Mouse (Mus musculus): ENCODE measurements around the gene Map4. TPM values are rescaled to one million over a fixed set of nuclear protein-coding genes. Genes with fewer than 3 reads are reported as not detected.

Gene Map4
- polyA plus RNA-seq, 1 experiment from 2014 or later, result 180 TPM

- Histone ChIP-seq H3K9ac (replicated peaks) (peak overlapping the region; percentile 45; the same call in 1 of the 2 replicates), H3K9me3 (replicated peaks) (no peaks in the 10 kb centered on the region), H3K4me2 (peak overlapping the region; percentile 55), H3K27ac (replicated peaks) (peak overlapping the region; percentile 94), H3K36me3 (no peaks in the 10 kb centered on the region), H3K4me3 (replicated peaks) (peak overlapping the region; percentile 84), H3K4me1 (peaks cover 16% of the 10 kb centered on the region), H3K27me3 (replicated peaks) (no peaks in the 10 kb centered on the region)
- 72% methylated on average over 6 of the region's 6 CpGs for WGBS
- ATAC-seq (ENCODE audit: low FRiP score), result no peak
Measured at GRCm38 (mm10) chr9:109930752-109931151, 508 bp upstream of the Map4 start.

- H3K4me3 ChIP-seq (replicated peaks), result peak overlapping the region; percentile 84
- no peaks in the 10 kb centered on the region for H3K27me3 ChIP-seq (replicated peaks)
- H3K9ac ChIP-seq (replicated peaks), result peak overlapping the region; percentile 89
- H3K9me3 ChIP-seq (replicated peaks), result no peaks in the 10 kb centered on the region
- WGBS, result under 1% methylated on average over 20 of the region's 20 CpGs
- ATAC-seq (ENCODE audit: low FRiP score), result no peak
- peak overlapping the region; percentile 94 for H3K27ac ChIP-seq (replicated peaks)
- H3K4me1 ChIP-seq, result peaks cover 16% of the 10 kb centered on the region
- peak overlapping the region; percentile 82 for H3K4me2 ChIP-seq
- H3K36me3 ChIP-seq, result no peaks in the 10 kb centered on the region
Measured at GRCm38 (mm10) chr9:109932361-109932755, 1.1 kb downstream of the Map4 start.

GRCm38 (mm10) chr9:109932756-109933375 is 1.6 kb downstream of the Map4 start:
- Histone ChIP-seq H3K4me1 (peaks cover 16% of the 10 kb centered on the region), H3K9me3 (replicated peaks) (no peaks in the 10 kb centered on the region), H3K4me3 (replicated peaks) (peak overlapping the region; percentile 84), H3K27ac (replicated peaks) (peak overlapping the region; percentile 94), H3K9ac (replicated peaks) (peak overlapping the region; percentile 89), H3K27me3 (replicated peaks) (no peaks in the 10 kb centered on the region), H3K4me2 (peak overlapping the region; percentile 82), H3K36me3 (no peaks in the 10 kb centered on the region)
- ATAC-seq (ENCODE audit: low FRiP score), result no peak
- WGBS, result under 1% methylated on average over 12 of the region's 12 CpGs

GRCm38 (mm10) chr9:109939401-109939800 is 8.1 kb downstream of the Map4 start:
- Histone ChIP-seq H3K9me3 (replicated peaks) (no peaks in the 10 kb centered on the region), H3K9ac (replicated peaks) (no peak overlapping the region), H3K4me2 (no peak overlapping the region), H3K27me3 (replicated peaks) (no peaks in the 10 kb centered on the region), H3K4me1 (peaks cover 6% of the 10 kb centered on the region; the same call in 1 of the 2 replicates), H3K36me3 (no peaks in the 10 kb centered on the region), H3K27ac (replicated peaks) (no peak overlapping the region), H3K4me3 (replicated peaks) (no peak overlapping the region)
- 98% methylated on average over 3 of the region's 3 CpGs for WGBS
- no peak for ATAC-seq (ENCODE audit: low FRiP score)

- H3K4me3 ChIP-seq (replicated peaks), result no peak overlapping the region
- no peak overlapping the region for H3K27ac ChIP-seq (replicated peaks)
- H3K27me3 ChIP-seq (replicated peaks), result no peaks in the 10 kb centered on the region
- no peak overlapping the region for H3K4me2 ChIP-seq
- H3K4me1 ChIP-seq, result 0 out of 2 replicates have a peak, but pooled peaks cover 3% of the 10 kb centered on the region
- H3K36me3 ChIP-seq, result no peaks in the 10 kb centered on the region
- WGBS, result 85% methylated on average over 4 of the region's 4 CpGs
- no peak for ATAC-seq (ENCODE audit: low FRiP score)
- no peak overlapping the region for H3K9ac ChIP-seq (replicated peaks)
- H3K9me3 ChIP-seq (replicated peaks), result no peaks in the 10 kb centered on the region
Measured at GRCm38 (mm10) chr9:109942796-109943195, 11.5 kb downstream of the Map4 start.

- Histone ChIP-seq H3K4me1 (0 out of 2 replicates have a peak, but pooled peaks cover 3% of the 10 kb centered on the region), H3K36me3 (no peaks in the 10 kb centered on the region), H3K9ac (replicated peaks) (no peak overlapping the region), H3K4me3 (replicated peaks) (no peak overlapping the region), H3K27ac (replicated peaks) (no peak overlapping the region), H3K9me3 (replicated peaks) (no peaks in the 10 kb centered on the region), H3K27me3 (replicated peaks) (no peaks in the 10 kb centered on the region), H3K4me2 (no peak overlapping the region)
- WGBS, result 77% methylated on average over 2 of the region's 2 CpGs
- no peak for ATAC-seq (ENCODE audit: low FRiP score)
Measured at GRCm38 (mm10) chr9:109944712-109945111, 13.5 kb downstream of the Map4 start.

- H3K4me2 ChIP-seq, result no peak overlapping the region
- H3K9ac ChIP-seq (replicated peaks), result no peak overlapping the region
- no peak overlapping the region for H3K4me3 ChIP-seq (replicated peaks)
- H3K9me3 ChIP-seq (replicated peaks), result no peaks in the 10 kb centered on the region
- no peak overlapping the region for H3K27ac ChIP-seq (replicated peaks)
- H3K4me1 ChIP-seq, result no peaks in the 10 kb centered on the region
- no peak for ATAC-seq (ENCODE audit: low FRiP score)
- no peaks in the 10 kb centered on the region for H3K36me3 ChIP-seq
- no peaks in the 10 kb centered on the region for H3K27me3 ChIP-seq (replicated peaks)
Measured at GRCm38 (mm10) chr9:109948546-109948945, 17.3 kb downstream of the Map4 start.

GRCm38 (mm10) chr9:109949801-109950200 is 18.5 kb downstream of the Map4 start:
- Histone ChIP-seq H3K4me2 (no peak overlapping the region), H3K27ac (replicated peaks) (no peak overlapping the region), H3K4me3 (replicated peaks) (no peak overlapping the region), H3K9me3 (replicated peaks) (no peaks in the 10 kb centered on the region), H3K27me3 (replicated peaks) (no peaks in the 10 kb centered on the region), H3K36me3 (no peaks in the 10 kb centered on the region), H3K4me1 (no peaks in the 10 kb centered on the region), H3K9ac (replicated peaks) (no peak overlapping the region)
- no peak for ATAC-seq (ENCODE audit: low FRiP score)
- 93% methylated on average over 4 of the region's 4 CpGs for WGBS

GRCm38 (mm10) chr9:109953538-109953937 is 22.3 kb downstream of the Map4 start:
- no peaks in the 10 kb centered on the region for H3K4me1 ChIP-seq
- H3K4me2 ChIP-seq, result no peak overlapping the region
- no peak overlapping the region for H3K9ac ChIP-seq (replicated peaks)
- no peak overlapping the region for H3K27ac ChIP-seq (replicated peaks)
- H3K36me3 ChIP-seq, result no peaks in the 10 kb centered on the region
- no peaks in the 10 kb centered on the region for H3K27me3 ChIP-seq (replicated peaks)
- WGBS, result 93% methylated on average over 8 of the region's 8 CpGs
- no peak for ATAC-seq (ENCODE audit: low FRiP score)
- H3K4me3 ChIP-seq (replicated peaks), result no peak overlapping the region
- no peaks in the 10 kb centered on the region for H3K9me3 ChIP-seq (replicated peaks)

GRCm38 (mm10) chr9:109954631-109955030 is 23.4 kb downstream of the Map4 start:
- Histone ChIP-seq H3K9ac (replicated peaks) (no peak overlapping the region), H3K4me1 (no peaks in the 10 kb centered on the region), H3K27ac (replicated peaks) (no peak overlapping the region), H3K9me3 (replicated peaks) (no peaks in the 10 kb centered on the region), H3K27me3 (replicated peaks) (no peaks in the 10 kb centered on the region), H3K4me3 (replicated peaks) (no peak overlapping the region), H3K36me3 (no peaks in the 10 kb centered on the region), H3K4me2 (no peak overlapping the region)
- no peak for ATAC-seq (ENCODE audit: low FRiP score)

GRCm38 (mm10) chr9:109959456-109960150 is 28.3 kb downstream of the Map4 start:
- Histone ChIP-seq H3K27ac (replicated peaks) (no peak overlapping the region), H3K9me3 (replicated peaks) (no peaks in the 10 kb centered on the region), H3K4me1 (no peaks in the 10 kb centered on the region), H3K36me3 (no peaks in the 10 kb centered on the region), H3K27me3 (replicated peaks) (no peaks in the 10 kb centered on the region), H3K9ac (replicated peaks) (no peak overlapping the region), H3K4me3 (replicated peaks) (no peak overlapping the region), H3K4me2 (no peak overlapping the region)
- 58% methylated on average over 5 of the region's 5 CpGs for WGBS
- ATAC-seq (ENCODE audit: low FRiP score), result no peak

GRCm38 (mm10) chr9:109960593-109960992 is 29.3 kb downstream of the Map4 start:
- H3K9ac ChIP-seq (replicated peaks), result no peak overlapping the region
- no peak overlapping the region for H3K4me3 ChIP-seq (replicated peaks)
- no peaks in the 10 kb centered on the region for H3K9me3 ChIP-seq (replicated peaks)
- WGBS, result 95% methylated on average over 4 of the region's 4 CpGs
- H3K36me3 ChIP-seq, result no peaks in the 10 kb centered on the region
- no peaks in the 10 kb centered on the region for H3K27me3 ChIP-seq (replicated peaks)
- no peak overlapping the region for H3K4me2 ChIP-seq
- no peak for ATAC-seq (ENCODE audit: low FRiP score)
- no peak overlapping the region for H3K27ac ChIP-seq (replicated peaks)
- H3K4me1 ChIP-seq, result no peaks in the 10 kb centered on the region

Measured in neural tube, embryonic 15.5 days (tissue).